Comparison of ENCODE assay signal across 21 mouse cellular contexts in genomic region chr15:99264363-99264762, GRCm38 (mm10). TPM values are rescaled to one million over a fixed set of nuclear protein-coding genes. Genes with fewer than 3 reads are reported as not detected.
DNase-seq lines count a peak whose midpoint lies in the region; ATAC-seq and TF ChIP-seq lines count a peak whose summit lies in the region.
"Had no signal": no experiment of that assay in that cellular context is flagged by ENCODE, and none has a peak within 500 bp of the region (broad histone marks: within the 10 kb centered on the region; RNA-seq: fewer than 3 reads in every experiment).

No protein-coding gene starts in this region.

- H3K4me3 ChIP-seq in heart, embryonic 14.5 days (ENCODE audit: control insufficient read depth in 1 of 2, insufficient read depth in 1 of 2, low read depth in 1 of 2, low read length in 2 of 2), result no peak overlapping the region
- H3K4me3 ChIP-seq in intestine, embryonic 16.5 days (ENCODE audit: low read length), result no peak overlapping the region
- no peak overlapping the region for H3K4me3 ChIP-seq in intestine, embryonic 15.5 days (replicated peaks)
- H3K4me3 ChIP-seq in ES-E14 (ENCODE audit: insufficient read depth in 1 of 2, low read depth in 1 of 2, low read length in 2 of 2, poor library complexity in 1 of 2, severe bottlenecking in 1 of 2), result no peak overlapping the region
- H3K4me3 ChIP-seq in midbrain, embryonic 15.5 days, result no peak overlapping the region
- H3K4me3 ChIP-seq: forebrain, embryonic 13.5 days; hindbrain, embryonic 15.5 days had no signal

- H3K36me3 ChIP-seq in heart, embryonic 14.5 days (ENCODE audit: control insufficient read depth, insufficient read depth, low read length), result no peaks in the 10 kb centered on the region
- no peaks in the 10 kb centered on the region for H3K36me3 ChIP-seq in intestine, embryonic 16.5 days (ENCODE audit: control insufficient read depth, insufficient read depth, low read length)
- no peaks in the 10 kb centered on the region for H3K36me3 ChIP-seq in intestine, embryonic 15.5 days
- H3K36me3 ChIP-seq in ES-E14 (ENCODE audit: control insufficient read depth, insufficient read depth, low read length, poor library complexity, severe bottlenecking), result no peaks in the 10 kb centered on the region
- no peaks in the 10 kb centered on the region for H3K36me3 ChIP-seq in midbrain, embryonic 15.5 days (replicated peaks)
- H3K36me3 ChIP-seq: hindbrain, embryonic 15.5 days had no signal

- peak overlapping the region; percentile 8 to 48; a peak in 2 of 4 replicates for H3K27ac ChIP-seq in heart, embryonic 14.5 days (replicated peaks in 1 of 2; ENCODE audit: control insufficient read depth in 1 of 2, insufficient read depth in 1 of 2, low read depth in 2 of 2, low read length in 2 of 2)
- no peak overlapping the region for H3K27ac ChIP-seq in intestine, embryonic 16.5 days (ENCODE audit: low read length)
- no peak overlapping the region for H3K27ac ChIP-seq in intestine, embryonic 15.5 days
- peak overlapping the region; percentile 11 for H3K27ac ChIP-seq in ES-E14 (ENCODE audit: insufficient read depth, low read depth, low read length, poor library complexity, severe bottlenecking)
- H3K27ac ChIP-seq in midbrain, embryonic 15.5 days, result no peak overlapping the region
- H3K27ac ChIP-seq: forebrain, embryonic 13.5 days; hindbrain, embryonic 15.5 days had no signal

- H3K27me3 ChIP-seq in heart, embryonic 14.5 days (ENCODE audit: control insufficient read depth, insufficient read depth, low read length), result no peaks in the 10 kb centered on the region
- H3K27me3 ChIP-seq in intestine, embryonic 16.5 days (replicated peaks; ENCODE audit: control insufficient read depth, insufficient read depth, low read length), result 0 out of 2 replicates have a peak, but pooled peaks cover 2% of the 10 kb centered on the region
- H3K27me3 ChIP-seq in intestine, embryonic 15.5 days (replicated peaks), result no peaks in the 10 kb centered on the region
- H3K27me3 ChIP-seq in midbrain, embryonic 15.5 days (replicated peaks), result no peaks in the 10 kb centered on the region
- H3K27me3 ChIP-seq: forebrain, embryonic 13.5 days; hindbrain, embryonic 15.5 days had no signal

- 60% methylated on average over 2 of the region's 2 CpGs for WGBS in heart, embryonic 14.5 days
- WGBS in intestine, embryonic 16.5 days, result 77% methylated on average over 2 of the region's 2 CpGs
- WGBS in intestine, embryonic 15.5 days, result 77% methylated on average over 2 of the region's 2 CpGs
- WGBS in midbrain, embryonic 15.5 days, result 85% methylated on average over 2 of the region's 2 CpGs

- in situ Hi-C loops in ES-E14 (cut with MboI; ENCODE audit: low sequenced_read_pairs in 2 of 2, unreplicated experiment in 2 of 2), result no loop called here

- no peak overlapping the region for H3K9ac ChIP-seq in heart, embryonic 14.5 days (ENCODE audit: low read length)
- H3K9ac ChIP-seq in intestine, embryonic 16.5 days (ENCODE audit: low read depth, low read length), result peak overlapping the region; percentile 49
- H3K9ac ChIP-seq in intestine, embryonic 15.5 days, result no peak overlapping the region
- no peak overlapping the region for H3K9ac ChIP-seq in ES-E14 (ENCODE audit: insufficient read depth, low read depth, low read length, poor library complexity, severe bottlenecking)
- no peak overlapping the region for H3K9ac ChIP-seq in midbrain, embryonic 15.5 days
- H3K9ac ChIP-seq: forebrain, embryonic 13.5 days; forebrain, postnatal 0 days; hindbrain, embryonic 15.5 days had no signal

- H3K4me1 ChIP-seq in heart, embryonic 14.5 days (ENCODE audit: control insufficient read depth in 2 of 2, insufficient read depth in 2 of 2, low read length in 2 of 2), result peaks cover 13 to 14% of the 10 kb centered on the region in 2 experiments
- H3K4me1 ChIP-seq in intestine, embryonic 16.5 days (ENCODE audit: control insufficient read depth, insufficient read depth, low read length), result peaks cover 2% of the 10 kb centered on the region
- peaks cover 3% of the 10 kb centered on the region; the same call in 1 of the 2 replicates for H3K4me1 ChIP-seq in intestine, embryonic 15.5 days (replicated peaks)
- H3K4me1 ChIP-seq in ES-E14 (ENCODE audit: control insufficient read depth in 2 of 2, insufficient read depth in 2 of 2, low read length in 2 of 2, poor library complexity in 1 of 2), result peaks cover 16 to 17% of the 10 kb centered on the region in 2 experiments; a peak in 3 of 4 replicates
- peaks cover 8% of the 10 kb centered on the region for H3K4me1 ChIP-seq in midbrain, embryonic 15.5 days

- no peak overlapping the region for H3K4me2 ChIP-seq in heart, embryonic 14.5 days (ENCODE audit: low read length)
- no peak overlapping the region for H3K4me2 ChIP-seq in intestine, embryonic 16.5 days (ENCODE audit: low read depth, low read length)
- no peak overlapping the region for H3K4me2 ChIP-seq in intestine, embryonic 15.5 days (replicated peaks)
- H3K4me2 ChIP-seq in midbrain, embryonic 15.5 days, result no peak overlapping the region
- H3K4me2 ChIP-seq: forebrain, embryonic 13.5 days; hindbrain, embryonic 15.5 days had no signal

- H3K9me3 ChIP-seq in heart, embryonic 14.5 days (ENCODE audit: control insufficient read depth, low read length), result no peaks in the 10 kb centered on the region
- H3K9me3 ChIP-seq in intestine, embryonic 16.5 days (ENCODE audit: control insufficient read depth, low read length), result no peaks in the 10 kb centered on the region
- no peaks in the 10 kb centered on the region for H3K9me3 ChIP-seq in intestine, embryonic 15.5 days
- no peaks in the 10 kb centered on the region for H3K9me3 ChIP-seq in ES-E14 (ENCODE audit: control insufficient read depth, insufficient read depth, low read depth, low read length)
- H3K9me3 ChIP-seq in midbrain, embryonic 15.5 days, result no peaks in the 10 kb centered on the region
- H3K9me3 ChIP-seq: forebrain, embryonic 13.5 days; hindbrain, embryonic 15.5 days had no signal

- ATAC-seq in heart, embryonic 14.5 days (ENCODE audit: insufficient number of reproducible peaks, insufficient read depth, low FRiP score, low read depth), result no peak
- ATAC-seq in intestine, embryonic 16.5 days, result no peak
- no peak for ATAC-seq in intestine, embryonic 15.5 days
- ATAC-seq in midbrain, embryonic 15.5 days (replicated peaks), result no peak
- ATAC-seq: activated CD4-positive, CD25-positive, alpha-beta regulatory T cell, adult 4 months; forebrain, embryonic 13.5 days; forebrain, postnatal 0 days had no signal

- DNase-seq in heart, adult 11 months, result no peak
- DNase-seq in ES-E14 (ENCODE audit: low read depth, low spot score), result no peak
- DNase-seq in kidney, adult 9 months, result no peak
- DNase-seq: adrenal gland, adult 2 months; adrenal gland, postnatal 25 days; cerebellum, adult 18-20 months; cerebellum, adult 9-11 months; cerebellum, postnatal 36 days; forebrain, postnatal 0 days; gastrocnemius, postnatal 14 days; kidney, adult 11 months; kidney, postnatal 10 days had no signal

TF ChIP-seq in ES-E14, 5 proteins besides CTCF, POLR2A, EP300 and RAD21:
- TF ChIP-seq ZNF384 (IDR thresholded peaks at IDR 0.05; ENCODE audit: low read depth, low read length) (no peak), CHD2 (IDR thresholded peaks at IDR 0.05; ENCODE audit: low read depth, low read length) (no peak), MAFK (IDR thresholded peaks at IDR 0.05; ENCODE audit: insufficient read depth, low read depth, low read length) (no peak), ZC3H11A (IDR thresholded peaks at IDR 0.05; ENCODE audit: borderline replicate concordance, low read depth, low read length) (no peak), HCFC1 (IDR thresholded peaks at IDR 0.05; ENCODE audit: borderline replicate concordance, insufficient read depth, low read length) (no peak)

RNA-seq across cellular contexts. Expression of gene Mcrs1, which starts 12.6 kb away (rescaled TPM):
- 167 and 173 TPM in 2 replicates for polyA plus RNA-seq in heart, embryonic 14.5 days (2014; fragmentation: Nextera tagmentation; extraction: Ambion mirVana)
- 124 and 128 TPM in 2 replicates for polyA plus RNA-seq in intestine, embryonic 16.5 days (2015; fragmentation: Nextera tagmentation; extraction: Ambion mirVana)
- polyA plus RNA-seq in intestine, embryonic 15.5 days (2015; fragmentation: Nextera tagmentation; extraction: Ambion mirVana), result 119 and 121 TPM in 2 replicates
- 113 and 127 TPM in 2 replicates for total RNA-seq in ES-E14 (2012; rRNA removed)
- polyA plus RNA-seq in midbrain, embryonic 15.5 days (2015; fragmentation: Nextera tagmentation; extraction: Ambion mirVana), result 213 and 225 TPM in 2 replicates

RNA-seq across cellular contexts. Expression of gene Prpf40b, which starts 30.5 kb away (rescaled TPM):
- 31.2 and 38.0 TPM in 2 replicates for polyA plus RNA-seq in heart, embryonic 14.5 days (2014; fragmentation: Nextera tagmentation; extraction: Ambion mirVana)
- polyA plus RNA-seq in intestine, embryonic 16.5 days (2015; fragmentation: Nextera tagmentation; extraction: Ambion mirVana), result 29.8 and 34.8 TPM in 2 replicates
- polyA plus RNA-seq in intestine, embryonic 15.5 days (2015; fragmentation: Nextera tagmentation; extraction: Ambion mirVana), result 35.0 and 42.6 TPM in 2 replicates
- 42.4 and 86.2 TPM in 2 replicates for total RNA-seq in ES-E14 (2012; rRNA removed)
- polyA plus RNA-seq in midbrain, embryonic 15.5 days (2015; fragmentation: Nextera tagmentation; extraction: Ambion mirVana), result 129 and 132 TPM in 2 replicates

RNA-seq across cellular contexts. Expression of gene Fam186b, which starts 31.3 kb away (rescaled TPM):
- 0.36 TPM in 1 of 2 replicates, not detected in the other for polyA plus RNA-seq in heart, embryonic 14.5 days (2014; fragmentation: Nextera tagmentation; extraction: Ambion mirVana)
- 0.24 TPM in 1 of 2 replicates, not detected in the other for polyA plus RNA-seq in intestine, embryonic 16.5 days (2015; fragmentation: Nextera tagmentation; extraction: Ambion mirVana)
- polyA plus RNA-seq in intestine, embryonic 15.5 days (2015; fragmentation: Nextera tagmentation; extraction: Ambion mirVana), result 0.18 TPM in 1 of 2 replicates, not detected in the other
- 0.37 and 0.40 TPM in 2 replicates for total RNA-seq in ES-E14 (2012; rRNA removed)
- polyA plus RNA-seq in midbrain, embryonic 15.5 days (2015; fragmentation: Nextera tagmentation; extraction: Ambion mirVana), result 0.62 and 0.75 TPM in 2 replicates
- total RNA-seq: gastrocnemius, adult 18-20 months; gastrocnemius, postnatal 14 days; heart, postnatal 25 days had no signal

RNA-seq across cellular contexts. Expression of gene Kcnh3, which starts 39.7 kb away (rescaled TPM):
- polyA plus RNA-seq in heart, embryonic 14.5 days (2014; fragmentation: Nextera tagmentation; extraction: Ambion mirVana), result 0.12 TPM in 1 of 2 replicates, not detected in the other
- polyA plus RNA-seq in intestine, embryonic 16.5 days (2015; fragmentation: Nextera tagmentation; extraction: Ambion mirVana), result 0.39 and 0.56 TPM in 2 replicates
- polyA plus RNA-seq in intestine, embryonic 15.5 days (2015; fragmentation: Nextera tagmentation; extraction: Ambion mirVana), result 0.45 and 1.00 TPM in 2 replicates
- total RNA-seq in ES-E14 (2012; rRNA removed), result 2.9 and 6.6 TPM in 2 replicates
- 0.25 and 0.40 TPM in 2 replicates for polyA plus RNA-seq in midbrain, embryonic 15.5 days (2015; fragmentation: Nextera tagmentation; extraction: Ambion mirVana)
- total RNA-seq: gastrocnemius, adult 18-20 months; gastrocnemius, postnatal 14 days had no signal
- polyA plus RNA-seq: activated CD4-positive, CD25-positive, alpha-beta regulatory T cell, adult 4 months had no signal

Comparison
In these comparisons a context has a peak if more than half of its experiments do, and no peak if none do; other contexts are left out.
1. H3K27ac ChIP-seq: peak in heart, embryonic 14.5 days (2 of 2) and ES-E14 (single experiment); none in intestine, embryonic 16.5 days (single experiment), intestine, embryonic 15.5 days (single experiment) and midbrain, embryonic 15.5 days (single experiment).